Mouse (Mus musculus) CD8-positive naive resting alpha-beta T cell, adult 2 months (primary cell): Measurements from ENCODE around the gene Tmem231.

ENCODE experiments used
- DNase-seq, 2 experiments: peaks; one replicate each; pipeline ENCODE4 v3.0.0; 2022; ENCODE audit warnings: low read depth in 2 of 2, low spot score in 2 of 2

Gene Tmem231

GRCm38 (mm10) chr8:111909621-111910450 is 23.8 kb downstream of the Tmem231 start, which contains the start of gene Chst5:
TSS of gene Chst5 (minus strand) at chr8:111910447.
- DNase-seq: no peak

GRCm38 (mm10) chr8:111905500-111906121 is 28.1 kb downstream of the Tmem231 start:
- DNase-seq: no peak

GRCm38 (mm10) chr8:111902080-111902479 is 31.6 kb downstream of the Tmem231 start:
- no peak for DNase-seq

GRCm38 (mm10) chr8:111898586-111898985 is 35.1 kb downstream of the Tmem231 start:
- DNase-seq: no peak

- no peak for DNase-seq
These were observed 38.7 kb downstream of the Tmem231 start for GRCm38 (mm10) chr8:111894955-111895354.

GRCm38 (mm10) chr8:111892615-111893014 is 41.1 kb downstream of the Tmem231 start:
- DNase-seq: no peak

- DNase-seq: no peak
These were observed 41.7 kb downstream of the Tmem231 start for GRCm38 (mm10) chr8:111891983-111892382.

- DNase-seq: no peak
These were observed 42.8 kb downstream of the Tmem231 start for GRCm38 (mm10) chr8:111890911-111891303.

GRCm38 (mm10) chr8:111889931-111890910 is 43.5 kb downstream of the Tmem231 start:
- DNase-seq: no peak

GRCm38 (mm10) chr8:111888091-111888650 is 45.5 kb downstream of the Tmem231 start:
- DNase-seq: no peak

- no peak for DNase-seq
These were observed 46.2 kb downstream of the Tmem231 start for GRCm38 (mm10) chr8:111887479-111887878.

- DNase-seq: no peak
These were observed 50.1 kb downstream of the Tmem231 start for GRCm38 (mm10) chr8:111883615-111884014.

- DNase-seq: peak; percentile 7 to 37
These were observed 52.1 kb downstream of the Tmem231 start for GRCm38 (mm10) chr8:111881591-111881990.

- DNase-seq: no peak
These were observed 56.0 kb downstream of the Tmem231 start for GRCm38 (mm10) chr8:111877711-111878110.

- DNase-seq: peak; percentile 96 to 97
These were observed 57.2 kb downstream of the Tmem231 start, which contains the start of gene Tmem170 for GRCm38 (mm10) chr8:111876355-111876948. TSS of gene Tmem170 (minus strand) at chr8:111876750.

GRCm38 (mm10) chr8:111875758-111876157 is 57.9 kb downstream of the Tmem231 start:
- no peak for DNase-seq

- DNase-seq: no peak
These were observed 62.4 kb downstream of the Tmem231 start for GRCm38 (mm10) chr8:111871278-111871677.

- DNase-seq: no peak
These were observed 63.3 kb downstream of the Tmem231 start for GRCm38 (mm10) chr8:111870379-111870778.

GRCm38 (mm10) chr8:111868664-111869063 is 65.0 kb downstream of the Tmem231 start:
- no peak for DNase-seq

GRCm38 (mm10) chr8:111865857-111866256 is 67.8 kb downstream of the Tmem231 start:
- no peak for DNase-seq
